Mouse (Mus musculus) embryonic fibroblast, embryonic 13.5 days (primary cell): ENCODE measurements at regions not wholly inside any gene's neighbourhood (a gene's known extent, or its start where the extent isn't known, plus 50 kb on each side); places are given as distances from the start of the nearest gene placed in this dataset.

Source experiments
- CTCF ChIP-seq: IDR thresholded peaks from 2 replicates; pipeline ENCODE4 v1.5.1; 2011; ENCODE audit warnings: mild to moderate bottlenecking, control low read depth, low read length, moderate library complexity, borderline replicate concordance; ENCODE audit not compliant: insufficient read depth
- POLR2A ChIP-seq: IDR thresholded peaks from 2 replicates; pipeline ENCODE4 v1.6.1; 2011; ENCODE audit warnings: low read depth, mild to moderate bottlenecking, control low read depth, low read length, moderate library complexity

GRCm38 (mm10) chr8:34359776-34360175 lies 248.2 kb upstream of the Gm10131 start:
- TF ChIP-seq POLR2A (no peak), CTCF (no peak)
